ENCODE assay signal across 8 mouse cellular contexts in genomic region chr4:57802411-57802810, GRCm38 (mm10).
"Had no signal": no experiment of that assay in that cellular context is flagged by ENCODE, and none has a peak within 500 bp of the region (broad histone marks: within the 10 kb centered on the region; RNA-seq: fewer than 3 reads in every experiment).

No protein-coding gene starts in this region.

- H3K4me2 ChIP-seq: limb, embryonic 13.5 days; midbrain, embryonic 12.5 days had no signal

- H3K27me3 ChIP-seq: limb, embryonic 13.5 days; midbrain, embryonic 12.5 days had no signal

- DNase-seq: kidney, postnatal 14 days; left cerebral cortex, postnatal 4 days; right cerebral cortex, postnatal 14 days; thymus, adult 18-20 months; thymus, postnatal 14 days had no signal

- H3K4me3 ChIP-seq: limb, embryonic 13.5 days; midbrain, embryonic 12.5 days had no signal

- H3K9me3 ChIP-seq: limb, embryonic 13.5 days; midbrain, embryonic 12.5 days had no signal

- H3K27ac ChIP-seq: limb, embryonic 13.5 days; liver, embryonic 14.5 days; midbrain, embryonic 12.5 days had no signal

- H3K36me3 ChIP-seq: limb, embryonic 13.5 days; midbrain, embryonic 12.5 days had no signal

- H3K9ac ChIP-seq: limb, embryonic 13.5 days; liver, embryonic 14.5 days; midbrain, embryonic 12.5 days had no signal
